Mouse (Mus musculus) left cerebral cortex, adult 2 months (tissue): Measurements from ENCODE around the gene Col9a1. TPM values are rescaled to one million over a fixed set of nuclear protein-coding genes. Genes with fewer than 3 reads are reported as not detected.
A peak's percentile ranks its signal among the peaks of the same experiment; 100 is the strongest.

Experiments
- DNase-seq, 2 experiments: peaks; one replicate each; pipeline ENCODE4 v3.0.0; 2021 to 2022; ENCODE audit warnings: low spot score in 2 of 2, mixed read lengths in 1 of 2; ENCODE audit errors: extremely low spot score in 1 of 2
- H3K27ac ChIP-seq: fragments of 200-600 bp; 2 replicates; pipeline ENCODE4 v1.8.1; 2022
- H3K4me3 ChIP-seq: fragments of 200-600 bp; 2 replicates; pipeline ENCODE4 v1.8.1; 2022
- CTCF ChIP-seq: fragments of 200-600 bp; IDR thresholded peaks from 2 replicates; pipeline ENCODE4 v1.8.1; 2022; ENCODE audit warnings: antibody characterized with exemption, mild to moderate bottlenecking, moderate library complexity
- intact Hi-C: fragments of 180-260 bp; cut with DNase I; formaldehyde crosslinking; loops from one replicate; pipeline ENCODE4 v1.15.1; 2025
- total RNA-seq, 2 experiments: library from RNA; stranded (reverse); gene quantifications; 2 replicates each; pipeline ENCODE4 v1.2.3; 2021

Col9a1 gene
- total RNA-seq, 2 experiments from 2014 or later = 0.63 to 0.79 TPM

- DNase-seq = peak; percentile 33 to 35
- peak overlapping the region; percentile 75 for H3K27ac ChIP-seq
- intact Hi-C loops = no loop called here
- TF ChIP-seq CTCF = no peak
- no peak overlapping the region for H3K4me3 ChIP-seq
Observed at GRCm38 (mm10) chr1:24222981-24223612, 45.7 kb downstream of the Col9a1 start.

GRCm38 (mm10) chr1:24225825-24226526 is 48.6 kb downstream of the Col9a1 start:
- no peak for TF ChIP-seq CTCF
- no peak for DNase-seq
- no peak overlapping the region for H3K4me3 ChIP-seq
- H3K27ac ChIP-seq = peak overlapping the region; percentile 37; the same call in 1 of the 2 replicates
- intact Hi-C loops = loop anchor here (5.0 kb wide), 3 partner anchors 49 to 294 kb away; partner anchors contain the start of gene Col9a1

DNA sequence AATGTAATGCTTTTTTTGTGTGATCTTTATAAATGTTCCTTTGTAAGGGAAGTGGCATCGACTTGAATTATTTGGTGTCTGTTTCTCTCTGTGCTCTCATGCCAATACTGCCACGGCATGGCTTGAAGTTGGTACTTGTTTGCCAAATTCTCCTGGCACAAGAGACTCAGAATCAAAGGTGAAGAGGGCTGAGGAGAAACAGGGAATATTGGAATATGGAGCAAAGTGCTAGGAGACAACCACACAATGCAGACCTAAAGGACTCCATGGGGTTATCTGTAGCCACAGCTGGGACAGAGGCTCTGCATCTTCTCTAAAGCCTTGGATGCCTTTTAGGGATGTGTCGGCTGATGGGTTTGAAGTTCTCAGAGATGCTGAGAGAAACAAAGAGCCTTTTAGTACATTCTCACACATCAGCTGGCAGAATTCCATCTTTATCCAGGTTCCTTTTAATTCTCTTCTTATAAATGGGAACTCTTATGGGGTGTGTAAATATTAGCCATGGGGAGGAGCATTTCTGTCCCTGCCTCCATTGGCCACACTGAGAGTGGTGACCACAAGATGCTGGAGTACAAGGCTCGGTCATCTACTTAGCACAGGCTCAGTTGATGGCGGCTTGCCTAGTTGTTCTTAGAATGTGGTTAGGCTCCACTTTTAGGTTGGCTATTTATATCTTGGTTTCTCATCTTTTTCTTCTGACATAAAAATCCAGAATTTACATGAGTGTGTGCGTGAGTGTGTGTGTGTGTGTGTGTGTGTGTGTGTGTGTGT is 49.7 kb downstream of the Col9a1 start:
- no peak for DNase-seq
- no peak for TF ChIP-seq CTCF
- intact Hi-C loops = loop anchor here (5.0 kb wide), 3 partner anchors 50 to 295 kb away; partner anchors contain the start of gene Col9a1
- Histone ChIP-seq H3K27ac (peak overlapping the region; percentile 66), H3K4me3 (no peak overlapping the region)

GRCm38 (mm10) chr1:24229552-24229951 is 52.1 kb downstream of the Col9a1 start:
- peak in 1 of 2 experiments; percentile 22 for DNase-seq
- Histone ChIP-seq H3K27ac (peak overlapping the region; percentile 9; the same call in 1 of the 2 replicates), H3K4me3 (no peak overlapping the region)
- intact Hi-C loops = loop anchor here (1.0 to 5.0 kb wide), 4 partner anchors 52 to 297 kb away; partner anchors contain the start of gene Col9a1
- TF ChIP-seq CTCF = no peak

DNA sequence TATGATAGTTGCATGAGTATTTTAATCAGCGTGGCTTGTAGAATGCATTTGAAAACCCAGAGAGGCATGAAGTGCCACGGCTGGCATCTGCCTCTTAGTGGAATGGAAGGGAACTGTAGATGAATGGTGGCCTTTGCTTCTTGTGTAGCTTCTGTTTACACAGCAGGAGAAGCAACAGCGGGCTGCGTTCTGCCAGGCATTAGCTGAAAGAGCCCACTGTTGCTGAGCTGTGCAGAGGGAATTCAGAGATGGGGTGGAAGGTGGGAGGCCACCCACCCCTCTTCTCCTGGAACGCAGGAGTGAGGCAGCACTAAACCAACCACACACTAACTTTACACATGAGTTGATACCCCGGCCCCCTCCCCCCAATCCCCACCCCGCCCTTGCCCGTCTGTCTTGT is 53.0 kb downstream of the Col9a1 start:
- Histone ChIP-seq H3K27ac (peak overlapping the region; percentile 47; the same call in 1 of the 2 replicates), H3K4me3 (no peak overlapping the region)
- peak; percentile 23 for TF ChIP-seq CTCF
- intact Hi-C loops = no loop called here
- DNase-seq = no peak

GRCm38 (mm10) chr1:24231504-24232270 is 54.3 kb downstream of the Col9a1 start:
- intact Hi-C loops = no loop called here
- Histone ChIP-seq H3K4me3 (no peak overlapping the region), H3K27ac (no peak overlapping the region)
- TF ChIP-seq CTCF = no peak
- no peak for DNase-seq

GRCm38 (mm10) chr1:24236330-24236729 is 58.9 kb downstream of the Col9a1 start:
- DNase-seq = no peak
- intact Hi-C loops = no loop called here

GRCm38 (mm10) chr1:24240039-24240691 is 62.8 kb downstream of the Col9a1 start:
- no peak overlapping the region for H3K27ac ChIP-seq
- no peak for DNase-seq
- no peak overlapping the region for H3K4me3 ChIP-seq
- intact Hi-C loops = loop anchor here (10.0 kb wide), 1 partner anchor 175 kb away; no protein-coding TSS in a partner anchor
- TF ChIP-seq CTCF = no peak

More at GRCm38 (mm10) chr1:24236330-24236729, 58.9 kb downstream of the Col9a1 start:
- no peak for TF ChIP-seq CTCF
- H3K4me3 ChIP-seq = no peak overlapping the region
- H3K27ac ChIP-seq = no peak overlapping the region

GRCm38 (mm10) chr1:24244931-24245330 is 67.5 kb downstream of the Col9a1 start:
- H3K4me3 ChIP-seq = no peak overlapping the region
- DNase-seq = no peak
- H3K27ac ChIP-seq = no peak overlapping the region
- TF ChIP-seq CTCF = no peak
- intact Hi-C loops = loop anchor here (5.0 to 10.0 kb wide), 2 partner anchors 180 to 418 kb away; no protein-coding TSS in a partner anchor

- Histone ChIP-seq H3K4me3 (no peak overlapping the region), H3K27ac (no peak overlapping the region)
- no peak for TF ChIP-seq CTCF
- intact Hi-C loops = loop anchor here (5.0 to 10.0 kb wide), 2 partner anchors 181 to 419 kb away; no protein-coding TSS in a partner anchor
- DNase-seq = no peak
Observed at GRCm38 (mm10) chr1:24245700-24246375, 68.4 kb downstream of the Col9a1 start.
